Mouse (Mus musculus): ENCODE measurements around the gene Dnah7b. TPM values are rescaled to one million over a fixed set of nuclear protein-coding genes. Genes with fewer than 3 reads are reported as not detected.
"Not testable (repeated sequence)": the region's sequence is repeated elsewhere in the genome, so short reads cannot be mapped to it uniquely, and the experiment has no call there.

The Dnah7b gene
- polyA plus RNA-seq, 1 experiment from 2014 or later = not detected

DNA sequence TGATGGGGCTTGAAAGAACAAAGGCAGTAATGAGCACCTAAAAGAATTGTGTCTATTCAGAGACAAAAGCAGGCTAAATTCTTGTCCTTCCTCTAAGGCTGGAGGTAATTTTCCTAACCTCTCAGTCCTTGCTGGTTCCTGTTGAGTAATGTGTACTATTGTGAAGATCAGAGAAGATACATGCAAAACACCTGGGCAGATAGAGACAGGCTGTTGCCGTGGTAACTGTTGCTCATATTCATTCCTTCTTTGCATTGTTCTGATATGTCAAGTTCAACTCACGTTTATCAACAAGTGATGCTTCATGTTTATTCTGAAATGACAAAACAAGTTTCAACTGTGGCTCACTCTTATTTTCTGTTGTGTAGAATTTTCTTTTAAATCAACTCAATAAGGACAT lies 156.6 kb downstream of the Dnah7b start:
- 88% methylated on average over 2 of the region's 2 CpGs for WGBS (ENCODE audit: missing documents)

GRCm38 (mm10) chr1:46226136-46226535 lies 160.0 kb downstream of the Dnah7b start:
- not testable (repeated sequence) for H3K79me2 ChIP-seq (ENCODE audit: inconsistent target); H3K36me3 ChIP-seq (ENCODE audit: inconsistent target); H3K27ac ChIP-seq; H3K4me3 ChIP-seq (ENCODE audit: inconsistent target)

More for the DNA sequence above, 156.6 kb downstream of the Dnah7b start:
- H3K27ac ChIP-seq; H3K4me3 ChIP-seq (ENCODE audit: inconsistent target); H3K36me3 ChIP-seq (ENCODE audit: inconsistent target); H3K79me2 ChIP-seq (ENCODE audit: inconsistent target): not testable (repeated sequence)

DNA sequence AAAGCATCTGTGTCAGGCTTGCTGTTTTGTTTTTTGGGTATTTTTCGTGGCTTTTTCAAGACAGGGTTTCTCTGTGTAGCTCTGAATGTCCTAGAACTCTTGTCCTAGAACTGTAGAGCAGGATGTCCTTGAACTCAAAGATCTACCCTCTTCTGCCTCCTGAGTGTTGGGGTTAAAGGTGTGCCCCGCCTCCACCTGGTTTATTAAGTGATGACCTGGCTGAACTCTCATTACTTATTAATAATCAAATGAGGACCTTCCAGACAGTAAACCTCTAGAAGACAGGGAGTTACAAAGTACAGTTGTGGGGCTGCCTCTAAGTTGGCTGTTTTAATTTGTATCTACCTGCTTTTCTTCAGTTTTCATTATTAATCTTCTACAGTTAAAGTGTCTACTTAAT lies 202.7 kb downstream of the Dnah7b start:
- WGBS (ENCODE audit: missing documents) = 63% methylated on average over 2 of the region's 2 CpGs
- H3K79me2 ChIP-seq (ENCODE audit: inconsistent target); H3K36me3 ChIP-seq (ENCODE audit: inconsistent target); H3K27ac ChIP-seq; H3K4me3 ChIP-seq (ENCODE audit: inconsistent target): not testable (repeated sequence)

- WGBS (ENCODE audit: missing documents) = 83% methylated on average over 8 of the region's 12 CpGs
- no peaks in the 10 kb centered on the region for H3K36me3 ChIP-seq (ENCODE audit: inconsistent target)
- H3K27ac ChIP-seq = no peak overlapping the region
- no peaks in the 10 kb centered on the region for H3K79me2 ChIP-seq (ENCODE audit: inconsistent target)
- H3K4me3 ChIP-seq (ENCODE audit: inconsistent target) = no peak overlapping the region
These were observed 205.8 kb downstream of the Dnah7b start for GRCm38 (mm10) chr1:46271927-46272326.

DNA sequence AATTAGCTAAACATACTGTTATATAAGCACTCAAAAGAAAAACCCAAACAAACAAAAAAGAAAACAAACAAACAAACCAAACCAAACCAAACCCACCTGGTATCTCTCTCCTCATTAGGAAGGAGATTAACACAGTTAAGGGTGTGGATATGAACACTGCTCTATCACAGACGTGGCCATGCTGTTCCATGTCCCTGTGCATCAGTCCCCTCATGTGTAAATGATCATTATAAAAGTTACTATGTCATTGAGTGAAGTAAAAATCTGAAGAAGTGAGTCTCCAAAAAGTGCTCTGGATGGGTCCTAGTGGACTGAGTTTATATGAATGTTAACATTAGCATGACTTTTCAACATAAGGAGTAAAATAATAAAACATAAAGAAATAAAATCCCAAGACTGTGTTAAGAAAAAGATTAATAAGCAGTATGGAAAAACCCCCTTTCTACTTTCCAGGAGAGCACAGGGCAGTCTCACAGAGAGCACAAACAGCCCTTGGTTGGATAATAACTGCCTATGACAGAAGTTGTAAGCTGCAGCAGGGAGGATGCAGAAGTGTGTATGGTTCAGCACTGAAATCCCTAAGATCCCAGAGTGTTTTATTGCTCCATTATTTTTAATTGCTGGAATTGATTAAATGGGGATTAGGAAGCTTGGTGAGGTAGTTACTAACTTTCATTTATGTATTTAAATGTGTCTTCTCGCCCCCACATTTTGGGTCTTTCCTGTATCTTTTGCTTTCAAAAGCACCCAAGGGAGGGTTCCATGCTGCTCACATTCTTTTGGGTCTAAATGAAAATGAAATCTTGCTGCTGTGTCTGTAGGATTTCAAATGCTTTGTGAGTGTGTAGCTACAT lies 212.2 kb downstream of the Dnah7b start:
- 92% methylated on average over 2 of the region's 2 CpGs for WGBS (ENCODE audit: missing documents)
- H3K4me3 ChIP-seq (ENCODE audit: inconsistent target); H3K27ac ChIP-seq: not testable (repeated sequence)

DNA sequence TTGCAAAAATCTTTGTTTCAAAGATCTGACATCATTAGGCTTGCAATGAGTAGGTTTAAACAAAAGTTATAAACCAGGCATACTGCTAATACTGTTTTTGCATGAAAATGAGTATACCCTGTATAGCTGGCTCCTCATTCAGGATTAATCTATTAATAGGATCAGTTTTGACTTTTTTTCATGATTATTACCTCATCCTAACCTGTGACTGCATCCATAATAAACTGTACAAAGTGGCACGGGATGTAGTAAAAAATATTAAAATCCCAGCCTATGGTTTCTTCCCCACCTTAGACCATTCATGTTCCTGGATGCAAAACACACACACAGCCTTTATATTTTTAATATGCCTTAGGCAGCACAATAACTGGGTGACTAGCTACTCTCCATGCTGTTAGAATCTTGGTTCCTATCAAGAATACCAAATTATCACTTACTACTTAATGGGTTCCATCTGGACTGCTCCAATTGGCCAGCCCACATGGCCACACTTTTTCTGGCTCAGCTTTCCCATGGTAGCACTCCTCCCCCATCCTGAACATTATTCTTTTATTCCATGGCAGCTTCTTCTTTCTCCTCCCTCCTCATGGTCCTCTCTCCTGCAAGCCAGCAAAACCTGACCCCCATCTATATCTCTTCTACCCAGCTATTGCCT lies 212.9 kb downstream of the Dnah7b start:
- not testable (repeated sequence) for H3K36me3 ChIP-seq (ENCODE audit: inconsistent target); H3K79me2 ChIP-seq (ENCODE audit: inconsistent target); H3K4me3 ChIP-seq (ENCODE audit: inconsistent target); H3K27ac ChIP-seq
- no CpG with 5 or more reads among the region's 1 CpGs for WGBS (ENCODE audit: missing documents)

More for the DNA sequence above, 212.2 kb downstream of the Dnah7b start:
- not testable (repeated sequence) for H3K79me2 ChIP-seq (ENCODE audit: inconsistent target); H3K36me3 ChIP-seq (ENCODE audit: inconsistent target)

- not testable (repeated sequence) for H3K27ac ChIP-seq; H3K4me3 ChIP-seq (ENCODE audit: inconsistent target); H3K36me3 ChIP-seq (ENCODE audit: inconsistent target); H3K79me2 ChIP-seq (ENCODE audit: inconsistent target)
- 83% methylated on average over 2 of the region's 2 CpGs for WGBS (ENCODE audit: missing documents)
These were observed 228.3 kb downstream of the Dnah7b start for GRCm38 (mm10) chr1:46294451-46294850.

DNA sequence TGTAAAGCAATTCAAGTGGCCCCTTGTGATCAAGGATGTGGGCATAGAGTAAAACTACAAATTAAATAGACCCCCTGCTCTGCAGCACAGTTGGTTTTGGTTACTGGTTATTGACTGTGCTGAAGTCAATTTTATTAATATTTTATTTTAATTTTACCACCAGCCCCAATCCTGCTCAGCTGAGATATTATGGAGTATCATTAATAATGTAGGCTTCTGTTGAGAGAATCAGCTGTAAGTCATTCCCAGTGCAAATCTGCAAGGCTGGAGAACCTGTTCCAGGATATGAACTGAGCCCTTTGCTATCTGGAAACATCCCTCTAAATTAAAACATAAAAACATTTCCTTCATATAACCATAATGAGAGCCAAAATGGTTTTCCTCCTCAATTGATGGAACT lies 259.8 kb downstream of the Dnah7b start:
- H3K79me2 ChIP-seq (ENCODE audit: inconsistent target); H3K4me3 ChIP-seq (ENCODE audit: inconsistent target); H3K27ac ChIP-seq; H3K36me3 ChIP-seq (ENCODE audit: inconsistent target): not testable (repeated sequence)

DNA sequence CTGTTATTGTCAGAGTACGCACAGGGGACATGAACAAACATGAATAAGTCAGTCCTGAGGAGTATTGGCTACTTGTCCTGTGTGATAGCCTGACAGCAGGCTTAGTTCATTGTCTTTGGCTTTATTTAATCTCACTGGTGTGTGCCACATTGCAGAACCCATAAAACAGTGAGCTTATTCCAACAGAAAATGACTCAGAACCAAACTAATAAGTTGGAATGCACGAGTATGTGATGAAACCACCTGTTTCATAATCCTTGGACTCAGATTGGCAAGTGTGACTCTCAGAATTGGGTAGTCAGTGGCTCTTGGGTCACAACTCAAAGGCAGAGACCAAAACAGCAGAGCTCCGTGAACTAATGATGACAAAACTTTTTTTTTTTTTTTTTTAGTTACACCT lies 279.2 kb downstream of the Dnah7b start:
- H3K4me3 ChIP-seq (ENCODE audit: inconsistent target); H3K27ac ChIP-seq; H3K79me2 ChIP-seq (ENCODE audit: inconsistent target); H3K36me3 ChIP-seq (ENCODE audit: inconsistent target): not testable (repeated sequence)
- WGBS (ENCODE audit: missing documents) = 86% methylated on average over 3 of the region's 3 CpGs

GRCm38 (mm10) chr1:46380641-46381040 lies 314.5 kb downstream of the Dnah7b start:
- not testable (repeated sequence) for H3K79me2 ChIP-seq (ENCODE audit: inconsistent target); H3K36me3 ChIP-seq (ENCODE audit: inconsistent target); H3K4me3 ChIP-seq (ENCODE audit: inconsistent target); H3K27ac ChIP-seq
- WGBS (ENCODE audit: missing documents) = 93% methylated on average over 3 of the region's 3 CpGs

GRCm38 (mm10) chr1:46394681-46395297 lies 328.7 kb downstream of the Dnah7b start:
- not testable (repeated sequence) for H3K79me2 ChIP-seq (ENCODE audit: inconsistent target); H3K27ac ChIP-seq; H3K4me3 ChIP-seq (ENCODE audit: inconsistent target); H3K36me3 ChIP-seq (ENCODE audit: inconsistent target)
- WGBS (ENCODE audit: missing documents) = 76% methylated on average over 2 of the region's 4 CpGs

GRCm38 (mm10) chr1:46408324-46409115 lies 342.4 kb downstream of the Dnah7b start:
- Histone ChIP-seq H3K27ac (no peak overlapping the region), H3K4me3 (ENCODE audit: inconsistent target) (no peak overlapping the region), H3K79me2 (ENCODE audit: inconsistent target) (no peaks in the 10 kb centered on the region), H3K36me3 (ENCODE audit: inconsistent target) (no peaks in the 10 kb centered on the region)
- WGBS (ENCODE audit: missing documents) = 78% methylated on average over 6 of the region's 6 CpGs

DNA sequence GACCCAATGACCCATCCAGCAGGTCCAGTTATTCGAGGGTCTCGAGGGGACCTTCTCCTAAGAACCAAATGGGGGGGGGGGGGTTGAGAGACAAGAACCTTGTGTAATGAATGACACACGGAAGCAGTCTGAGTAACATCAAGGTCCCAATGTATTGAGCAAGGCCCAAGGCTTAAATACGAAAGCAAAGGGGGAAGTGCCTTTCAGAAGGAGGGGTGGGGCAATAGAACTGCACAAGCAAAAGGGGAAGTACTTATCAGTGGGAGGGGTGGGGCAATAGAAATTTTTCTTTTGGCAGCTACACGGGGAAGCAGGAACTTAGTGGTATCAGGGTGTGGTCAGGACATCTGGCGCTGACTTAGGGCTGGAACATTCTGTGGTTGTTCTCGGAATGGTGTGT lies 348.7 kb downstream of the Dnah7b start:
- H3K4me3 ChIP-seq (ENCODE audit: inconsistent target); H3K79me2 ChIP-seq (ENCODE audit: inconsistent target); H3K36me3 ChIP-seq (ENCODE audit: inconsistent target); H3K27ac ChIP-seq: not testable (repeated sequence)
- WGBS (ENCODE audit: missing documents) = 49% methylated on average over 7 of the region's 7 CpGs

DNA sequence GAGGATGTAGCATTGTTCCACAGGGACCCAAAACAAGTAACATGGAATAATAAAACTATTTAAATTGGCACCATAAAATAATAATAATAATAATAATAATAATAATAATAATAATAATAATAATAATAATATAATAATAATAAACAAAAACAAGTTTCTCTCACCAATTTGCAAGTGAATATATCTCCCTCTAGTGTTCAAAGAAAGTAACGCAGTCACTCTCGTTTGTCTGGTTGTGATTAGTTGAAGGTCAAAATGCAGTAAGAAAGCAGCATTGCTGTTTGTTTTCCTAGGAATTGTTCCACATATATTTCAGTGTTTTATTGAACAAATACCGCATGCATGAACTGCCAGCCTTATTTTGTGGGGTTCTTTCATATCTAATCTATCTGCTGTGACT lies 350.8 kb downstream of the Dnah7b start:
- not testable (repeated sequence) for H3K79me2 ChIP-seq (ENCODE audit: inconsistent target); H3K36me3 ChIP-seq (ENCODE audit: inconsistent target); H3K4me3 ChIP-seq (ENCODE audit: inconsistent target); H3K27ac ChIP-seq
- WGBS (ENCODE audit: missing documents) = 31% methylated on average over 3 of the region's 3 CpGs

DNA sequence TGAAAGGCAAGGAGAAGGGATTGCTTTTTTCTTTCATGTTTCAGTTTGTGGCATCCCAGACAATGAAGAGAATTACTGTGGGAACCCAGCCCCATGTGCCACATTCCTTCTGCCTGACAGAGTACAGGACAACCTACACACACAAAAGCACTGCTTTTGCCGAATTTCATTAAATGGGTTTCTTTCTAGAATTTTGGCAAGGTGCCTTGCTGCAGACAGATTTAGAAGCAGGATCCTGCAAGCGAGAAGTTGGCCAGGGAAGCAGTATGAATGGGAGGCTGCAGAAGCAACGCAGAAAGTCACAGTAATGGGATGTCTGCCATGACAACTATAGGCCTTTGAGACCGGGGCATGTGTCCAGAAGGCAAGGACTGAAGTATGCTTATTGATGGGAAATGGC lies 352.9 kb downstream of the Dnah7b start:
- 100% methylated on average over 1 of the region's 4 CpGs for WGBS (ENCODE audit: missing documents)
- H3K36me3 ChIP-seq (ENCODE audit: inconsistent target); H3K27ac ChIP-seq; H3K79me2 ChIP-seq (ENCODE audit: inconsistent target); H3K4me3 ChIP-seq (ENCODE audit: inconsistent target): not testable (repeated sequence)

All from macrophage (primary cell).